Mouse (Mus musculus): ENCODE measurements around the gene Olfm1.

Olfm1 gene

DNA sequence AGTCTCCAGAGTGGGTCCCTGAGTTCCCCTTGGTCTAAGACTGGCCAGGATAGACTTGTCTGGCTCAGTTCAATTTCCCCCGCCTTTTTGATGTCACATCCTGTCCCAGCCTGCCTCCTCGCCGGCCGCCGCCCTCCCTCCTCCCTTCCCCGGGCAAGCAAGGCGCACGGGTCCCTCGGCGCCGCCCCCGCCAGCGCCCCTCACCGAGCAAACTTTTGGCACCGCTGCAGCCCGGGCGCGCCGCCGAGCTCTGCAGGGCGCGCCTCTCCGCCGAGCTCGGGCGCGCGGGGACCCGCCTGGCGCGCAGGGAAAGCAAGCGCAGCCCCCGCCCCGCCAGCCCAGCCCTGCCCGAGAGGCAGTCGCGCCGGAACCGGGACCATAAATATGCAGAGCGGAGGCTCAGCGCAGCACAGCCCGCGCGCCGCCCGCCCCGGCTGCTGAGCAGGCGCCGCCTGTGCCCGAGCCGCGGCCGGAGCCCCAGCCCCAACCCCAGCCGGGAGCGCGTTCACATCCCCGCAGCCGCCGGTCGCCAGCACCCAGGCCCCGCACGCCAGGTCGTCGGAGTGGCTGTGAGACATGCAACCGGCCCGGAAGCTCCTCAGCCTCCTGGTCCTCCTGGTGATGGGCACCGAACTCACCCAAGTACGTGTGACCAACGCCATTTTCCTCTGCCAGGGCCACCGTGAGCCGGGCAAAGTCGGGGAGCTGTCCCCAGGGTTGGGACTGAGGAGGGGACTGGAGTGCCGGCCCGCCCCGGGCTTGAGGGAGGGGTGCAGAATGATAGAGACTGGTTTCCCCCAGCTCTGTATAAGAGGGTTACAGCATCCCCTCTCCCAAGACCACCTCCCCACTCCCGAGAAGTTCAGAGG is at the start of gene Olfm1:
Gene Olfm1, plus strand, starts transcription at position 172 of the 869 bp plus-strand sequence.
- peak; percentile 80 for DNase-seq

DNA sequence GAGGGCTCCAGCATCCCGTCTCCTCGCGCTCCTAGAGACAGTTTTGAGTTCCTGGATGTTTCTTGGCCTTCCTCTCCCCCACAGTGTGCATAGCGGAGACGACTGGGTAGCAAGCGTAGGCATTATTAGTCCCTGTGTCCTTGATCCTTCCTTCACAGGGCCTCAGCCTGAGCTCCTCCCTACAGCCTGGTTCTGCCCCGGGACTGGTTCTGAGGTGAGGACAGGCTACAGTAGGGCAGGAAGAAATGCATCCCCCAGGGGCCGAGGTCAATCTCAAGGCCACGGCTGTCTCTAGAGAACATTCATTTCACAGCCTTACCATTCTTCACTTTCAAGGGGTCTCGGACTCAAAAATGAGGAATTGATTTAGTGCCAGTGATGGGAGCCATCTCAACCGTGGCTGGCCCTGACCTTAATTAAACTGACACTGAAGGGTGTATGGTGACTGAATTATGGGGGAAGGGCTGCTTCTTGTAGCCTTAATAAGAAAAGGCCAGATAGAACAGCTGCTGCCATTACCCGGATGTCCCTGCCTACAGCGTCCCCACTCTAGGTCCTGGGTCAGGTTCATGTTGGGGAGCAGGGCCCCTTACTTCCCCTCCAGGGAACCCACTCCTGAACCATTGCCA is 49.3 kb upstream of the Olfm1 start:
- DNase-seq: no peak

DNA sequence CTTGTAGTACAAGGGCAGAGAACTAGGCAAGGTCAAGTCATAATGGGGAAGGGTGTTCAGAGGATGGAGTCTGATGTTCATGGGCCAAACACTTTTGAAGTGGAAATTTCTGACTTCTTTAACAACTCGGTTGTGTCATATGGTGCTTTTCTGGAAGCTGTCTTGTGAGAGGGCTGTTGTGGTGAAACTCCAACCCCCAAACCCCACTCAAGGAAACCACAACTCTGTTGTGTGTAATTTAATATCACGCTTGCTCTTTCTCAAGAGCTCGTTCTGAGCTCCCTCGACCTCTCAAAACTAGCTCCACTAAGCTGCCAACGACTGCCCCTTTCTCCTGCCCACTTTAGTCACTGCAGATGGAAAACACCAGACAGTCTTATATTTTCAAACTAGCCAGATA is 47.1 kb upstream of the Olfm1 start:
- DNase-seq: no peak

GRCm38 (mm10) chr2:28146152-28146551 is 46.6 kb upstream of the Olfm1 start:
- no peak for DNase-seq

- DNase-seq: no peak
Measured at GRCm38 (mm10) chr2:28146685-28147084, 46.1 kb upstream of the Olfm1 start.

- DNase-seq: no peak
Measured at GRCm38 (mm10) chr2:28147248-28147794, 45.5 kb upstream of the Olfm1 start.

DNA sequence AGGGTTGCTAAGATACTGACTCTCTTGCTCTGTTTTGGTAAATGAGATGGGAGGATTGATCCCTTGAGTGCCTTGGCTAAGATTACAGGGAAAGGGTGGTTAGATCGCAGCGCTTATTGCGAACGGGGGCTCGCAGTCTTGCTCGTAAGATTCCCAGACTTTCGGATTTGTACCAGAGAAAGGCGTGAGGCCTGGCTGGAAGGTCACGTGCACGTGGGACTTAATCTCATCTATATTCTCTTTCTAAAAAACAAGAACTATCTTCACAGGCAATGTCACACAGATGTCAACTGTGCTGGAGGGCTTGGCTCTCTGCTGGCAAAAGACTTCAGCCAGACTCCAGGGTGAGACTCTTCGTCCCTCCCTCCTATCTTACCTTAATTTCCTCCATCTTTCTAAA is 43.1 kb upstream of the Olfm1 start:
- DNase-seq: no peak

DNA sequence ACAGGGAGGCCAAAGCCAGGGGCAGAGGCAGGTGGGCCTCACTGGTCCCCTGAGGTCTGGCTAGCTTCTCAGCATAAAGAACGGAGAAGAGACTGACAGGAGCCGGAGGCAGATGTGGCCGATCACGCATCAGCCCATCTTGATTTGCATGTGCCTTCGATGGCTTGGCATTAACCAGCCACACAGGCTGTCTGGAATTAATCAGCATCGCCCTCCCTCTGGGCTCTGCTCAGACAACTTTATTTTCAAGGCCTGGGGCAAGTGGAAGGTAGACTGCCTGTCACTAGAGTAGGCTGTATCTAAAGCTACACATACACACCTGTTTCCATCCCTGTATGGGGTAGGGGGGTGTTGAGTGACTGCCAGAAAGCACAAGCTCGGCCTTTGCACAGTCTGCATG is 32.2 kb upstream of the Olfm1 start:
- no peak for DNase-seq

- no peak for DNase-seq
Measured at GRCm38 (mm10) chr2:28165570-28165969, 27.2 kb upstream of the Olfm1 start.

DNA sequence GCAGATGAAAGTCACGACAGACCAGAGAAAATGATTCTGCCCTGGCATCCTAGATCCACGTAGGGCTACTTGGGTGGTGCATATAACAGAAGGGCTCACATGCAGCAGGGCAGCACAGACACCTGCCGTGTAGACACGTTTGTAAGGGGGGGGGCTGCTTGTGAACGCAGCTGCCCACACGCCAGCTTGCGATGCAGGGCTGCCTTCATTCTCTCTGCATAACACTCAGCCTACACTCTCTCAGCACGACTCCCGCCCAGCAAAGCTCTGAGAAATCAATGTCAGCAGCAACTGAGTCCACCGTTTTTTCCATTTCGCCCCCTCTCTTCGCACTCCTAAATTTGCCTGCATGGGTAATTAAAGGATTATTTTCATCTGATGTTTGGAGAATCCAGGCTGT is 23.5 kb upstream of the Olfm1 start:
- no peak for DNase-seq

GRCm38 (mm10) chr2:28171962-28172361 is 20.8 kb upstream of the Olfm1 start:
- DNase-seq: no peak

DNA sequence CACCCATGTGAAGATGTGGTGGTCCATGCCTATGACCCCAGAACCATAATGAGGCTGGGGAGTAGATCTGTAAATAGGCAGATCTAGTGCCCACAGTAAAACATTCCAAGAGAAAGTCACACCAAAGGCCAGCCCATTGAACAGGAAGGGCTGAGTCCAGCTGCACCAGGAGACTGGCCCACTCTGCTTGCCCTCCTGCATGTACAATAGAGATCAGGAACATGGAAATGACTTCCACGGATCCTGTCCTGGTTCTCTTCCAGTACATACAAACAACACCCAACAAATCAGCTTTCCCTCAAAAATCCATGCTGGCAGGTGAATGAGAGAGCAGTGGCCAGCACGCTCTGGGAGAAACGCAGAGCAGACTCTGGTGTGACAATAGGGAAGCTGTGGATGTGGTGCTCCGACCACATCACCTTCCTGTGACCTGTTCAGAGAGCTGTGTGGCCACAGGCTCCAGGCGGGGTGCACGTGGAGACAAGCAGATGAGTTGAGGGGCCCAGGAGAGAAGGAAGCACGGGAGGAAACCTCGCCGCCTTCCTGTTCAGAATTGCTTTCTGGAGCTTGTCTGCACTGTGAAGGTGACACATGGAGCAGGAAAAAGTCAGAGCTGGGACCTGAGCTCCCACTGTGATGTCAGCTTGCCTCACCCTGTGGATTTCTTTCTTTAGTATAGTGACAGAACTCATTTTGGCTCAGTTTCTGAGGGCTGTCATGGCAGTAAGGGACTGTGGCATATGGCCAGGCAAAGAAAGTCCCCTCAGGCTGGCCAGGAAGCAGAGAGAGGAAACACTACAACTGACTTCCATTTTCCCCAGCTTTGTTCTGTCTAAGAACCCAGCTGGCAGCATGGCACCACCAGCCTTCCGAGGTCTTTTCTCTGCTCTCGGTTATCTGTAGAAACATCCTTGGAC is 19.3 kb upstream of the Olfm1 start:
- DNase-seq: no peak

DNA sequence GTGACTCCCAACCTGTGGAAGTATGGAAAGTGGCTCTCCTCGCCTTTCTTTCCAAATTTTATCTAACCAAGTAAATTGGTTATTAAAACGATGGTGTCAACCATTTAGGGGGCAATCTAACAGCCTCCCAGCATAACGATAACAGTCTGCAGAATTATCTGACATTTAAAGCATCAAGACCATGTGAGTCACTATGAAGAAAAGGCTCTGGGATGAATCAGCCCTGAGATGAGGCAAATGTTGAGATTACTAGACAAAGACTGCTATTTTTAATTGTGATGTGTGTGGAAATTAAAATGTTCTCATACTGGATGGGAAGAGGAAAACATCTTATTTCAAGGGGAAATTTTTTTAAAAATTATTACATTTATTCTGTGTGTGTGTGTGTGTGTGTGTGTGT is 18.4 kb upstream of the Olfm1 start:
- no peak for DNase-seq

DNA sequence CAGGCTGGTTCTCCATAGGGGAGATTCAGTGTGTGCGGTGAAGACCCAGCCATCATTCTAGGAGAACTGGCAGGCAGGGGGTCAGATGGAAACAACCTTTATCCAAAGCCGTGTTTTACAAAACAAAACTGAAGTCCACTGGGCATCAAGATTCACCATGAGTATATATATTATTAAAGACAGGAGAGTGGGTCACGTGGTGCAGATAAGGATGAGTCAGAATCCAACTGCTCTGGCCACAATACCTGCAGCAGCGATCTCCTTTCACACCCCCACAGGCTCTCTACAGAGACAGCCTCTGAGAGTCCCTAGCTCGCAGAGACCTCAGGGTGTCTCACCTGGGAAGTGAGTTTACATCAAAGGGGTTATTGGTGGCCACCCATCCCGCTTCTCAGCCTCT is 14.2 kb upstream of the Olfm1 start:
- no peak for DNase-seq

- DNase-seq: no peak
Measured at GRCm38 (mm10) chr2:28180053-28180452, 12.7 kb upstream of the Olfm1 start.

GRCm38 (mm10) chr2:28188398-28188944 is 4.3 kb upstream of the Olfm1 start:
- DNase-seq: no peak

DNA sequence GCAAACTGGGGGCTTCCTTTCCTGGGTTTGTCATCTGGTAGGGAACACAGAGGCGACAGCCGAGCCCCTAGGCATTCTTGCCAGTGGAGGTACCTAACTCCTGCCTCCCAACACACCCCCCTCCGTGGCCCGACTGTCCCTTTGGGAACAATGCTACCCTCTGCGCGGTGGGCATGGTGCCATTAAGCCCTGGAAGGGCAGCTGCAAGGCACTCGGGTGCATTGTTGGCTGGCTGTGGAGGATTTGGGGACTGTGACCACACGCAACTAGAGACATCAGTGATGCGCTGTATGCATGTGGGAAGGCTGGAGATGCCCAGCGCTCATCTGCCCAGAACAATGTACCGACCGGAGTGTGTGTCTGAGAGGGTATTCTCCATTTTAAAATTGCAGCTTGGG is 897 bp downstream of the Olfm1 start:
- no peak for DNase-seq

DNA sequence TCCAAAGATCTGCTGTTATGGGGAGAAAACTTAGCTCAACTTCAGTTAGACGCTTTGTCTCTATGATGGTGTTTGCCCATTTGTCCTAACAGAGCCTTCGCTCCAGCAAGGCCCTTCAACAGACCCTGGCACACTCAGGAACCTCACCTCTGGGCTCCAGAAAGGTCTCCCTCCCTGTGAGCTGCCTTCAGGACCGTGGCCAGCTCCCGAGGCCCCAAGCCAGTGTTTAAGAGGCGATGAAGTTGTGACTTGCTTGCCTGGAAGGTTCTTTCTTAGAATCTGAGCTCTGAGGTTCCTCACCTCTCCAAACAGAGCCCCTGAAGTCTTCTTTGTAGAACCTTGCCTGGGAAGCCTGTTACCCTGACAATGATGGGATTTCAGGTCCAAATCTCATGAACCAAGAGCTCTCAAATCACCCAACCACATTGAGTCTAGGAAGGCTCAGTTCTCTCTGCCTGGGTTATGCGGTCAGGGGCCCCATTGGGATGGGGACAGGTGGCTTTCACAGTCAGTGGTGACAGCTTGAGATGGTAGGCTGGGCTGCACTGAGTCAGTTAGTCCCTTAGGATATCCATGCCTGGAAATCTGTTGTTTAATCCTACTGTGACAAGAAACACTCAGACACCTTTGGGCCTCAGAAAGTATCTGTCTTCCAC is 2.3 kb downstream of the Olfm1 start:
- DNase-seq: peak; percentile 20

- no peak for DNase-seq
Measured at GRCm38 (mm10) chr2:28195726-28196125, 2.9 kb downstream of the Olfm1 start.

DNA sequence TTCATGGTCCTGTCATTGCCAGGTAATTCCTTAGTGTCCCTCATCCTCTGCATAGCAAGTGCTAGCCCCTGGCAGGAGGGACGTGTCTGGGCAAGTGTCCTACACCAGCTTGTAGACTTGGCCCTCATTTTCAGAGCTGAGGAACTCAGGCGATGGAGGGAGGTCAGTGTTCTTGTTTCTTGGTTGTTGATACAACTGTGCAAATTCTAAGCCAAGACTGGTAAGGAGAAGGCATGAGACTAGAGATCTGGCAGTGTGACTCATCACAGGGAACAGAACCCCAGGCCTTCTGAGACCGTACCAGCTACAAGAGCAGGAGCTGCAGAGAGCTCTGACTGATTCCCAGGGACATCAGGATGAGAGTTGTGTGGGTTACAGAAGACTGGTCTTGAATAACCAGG is 8.6 kb downstream of the Olfm1 start:
- DNase-seq: no peak

DNA sequence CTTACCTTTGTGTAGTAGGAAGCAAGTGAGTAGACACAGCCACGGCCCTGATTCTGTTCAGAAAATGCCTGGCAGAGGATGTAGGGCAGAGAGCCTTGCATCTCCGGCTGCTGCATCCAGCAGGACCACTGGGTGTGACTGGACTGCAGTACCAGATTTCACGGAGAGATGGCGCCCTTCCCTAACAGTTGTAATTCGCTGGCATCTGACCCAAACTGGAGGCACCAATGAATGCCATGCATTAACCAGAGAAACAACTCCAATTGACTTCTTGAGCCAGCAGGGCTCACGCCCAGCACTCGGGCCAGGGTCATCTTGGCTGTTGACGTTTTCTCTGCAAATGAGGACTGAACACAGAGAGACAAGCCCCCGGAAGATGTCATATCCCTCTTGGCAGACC is 11.4 kb downstream of the Olfm1 start:
- DNase-seq: peak; percentile 96

Data from cerebellum, adult 11 months (tissue).